Mouse (Mus musculus): ENCODE results near the gene Ppp2r2c. TPM values are rescaled to one million over a fixed set of nuclear protein-coding genes. Genes with fewer than 3 reads are reported as not detected.
"Not testable (repeated sequence)": the region's sequence is repeated elsewhere in the genome, so short reads cannot be mapped to it uniquely, and the experiment has no call there.

Gene Ppp2r2c
- polyA plus RNA-seq, 1 experiment from 2014 or later: 12.2 TPM

- not testable (repeated sequence) for H3K4me2 ChIP-seq (replicated peaks); ATAC-seq; H3K27ac ChIP-seq; H3K4me3 ChIP-seq (replicated peaks); H3K27me3 ChIP-seq; H3K9me3 ChIP-seq; H3K36me3 ChIP-seq; H3K9ac ChIP-seq (replicated peaks)
- 79% methylated on average over 2 of the region's 2 CpGs for WGBS
- peaks cover 17% of the 10 kb centered on the region for H3K4me1 ChIP-seq (replicated peaks)
Observed at GRCm38 (mm10) chr5:36938991-36939390, 70.7 kb downstream of the Ppp2r2c start.

GRCm38 (mm10) chr5:36942446-36942845 is 74.1 kb downstream of the Ppp2r2c start:
- Histone ChIP-seq H3K9me3 (no peaks in the 10 kb centered on the region), H3K27me3 (no peaks in the 10 kb centered on the region), H3K27ac (no peak overlapping the region), H3K4me3 (replicated peaks) (no peak overlapping the region), H3K4me2 (replicated peaks) (no peak overlapping the region), H3K36me3 (no peaks in the 10 kb centered on the region), H3K4me1 (replicated peaks) (peaks cover 17% of the 10 kb centered on the region), H3K9ac (replicated peaks) (no peak overlapping the region)
- 96% methylated on average over 2 of the region's 2 CpGs for WGBS
- no peak for ATAC-seq

GRCm38 (mm10) chr5:36944552-36944951 is 76.2 kb downstream of the Ppp2r2c start:
- Histone ChIP-seq H3K27ac (peak overlapping the region; percentile 75), H3K4me1 (replicated peaks) (peaks cover 17% of the 10 kb centered on the region), H3K4me2 (replicated peaks) (no peak overlapping the region), H3K9me3 (no peaks in the 10 kb centered on the region), H3K27me3 (0 out of 2 replicates have a peak, but pooled peaks cover 9% of the 10 kb centered on the region), H3K4me3 (replicated peaks) (no peak overlapping the region), H3K36me3 (no peaks in the 10 kb centered on the region), H3K9ac (replicated peaks) (no peak overlapping the region)
- ATAC-seq: no peak
- 74% methylated on average over 5 of the region's 5 CpGs for WGBS

DNA sequence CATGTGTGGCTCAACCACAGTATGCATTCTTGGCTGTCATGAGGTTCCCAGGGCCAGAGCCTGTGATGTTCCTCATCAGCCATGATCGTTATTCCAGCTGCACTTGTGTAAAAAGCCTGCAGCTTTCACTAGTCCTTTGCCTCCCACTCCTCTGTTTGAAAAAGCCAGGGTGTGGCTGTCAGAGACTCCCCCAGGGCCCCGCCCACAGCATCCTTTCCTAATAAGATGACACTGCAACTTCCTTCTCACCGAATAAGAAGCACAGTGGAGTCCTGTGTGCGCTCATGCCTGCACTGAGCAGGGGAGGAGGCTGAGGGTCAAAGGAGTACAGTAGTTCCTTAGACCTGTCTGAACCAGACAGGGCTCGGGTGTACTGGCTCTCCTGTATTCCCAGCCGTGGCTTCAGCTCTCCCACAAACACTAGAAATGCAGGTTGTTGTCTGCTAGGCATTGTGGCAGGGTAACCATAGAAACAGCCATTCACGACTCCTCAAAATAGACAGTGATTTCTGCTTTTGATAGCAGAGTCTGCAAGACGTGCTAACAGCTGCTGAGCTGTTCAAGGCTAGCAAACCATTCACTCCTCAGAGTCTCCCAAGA is 76.9 kb downstream of the Ppp2r2c start:
- WGBS: 34% methylated on average over 8 of the region's 8 CpGs
- H3K27me3 ChIP-seq: 0 out of 2 replicates have a peak, but pooled peaks cover 9% of the 10 kb centered on the region
- no peaks in the 10 kb centered on the region for H3K36me3 ChIP-seq
- peaks cover 17% of the 10 kb centered on the region for H3K4me1 ChIP-seq (replicated peaks)
- peak overlapping the region; percentile 75 for H3K27ac ChIP-seq
- H3K4me3 ChIP-seq (replicated peaks): no peak overlapping the region
- H3K4me2 ChIP-seq (replicated peaks): no peak overlapping the region
- H3K9me3 ChIP-seq: no peaks in the 10 kb centered on the region
- 0 out of 2 replicates have a peak overlapping the region, but pooled peaks have one; percentile 29 for H3K9ac ChIP-seq (replicated peaks)
- peak; percentile 49 for ATAC-seq

DNA sequence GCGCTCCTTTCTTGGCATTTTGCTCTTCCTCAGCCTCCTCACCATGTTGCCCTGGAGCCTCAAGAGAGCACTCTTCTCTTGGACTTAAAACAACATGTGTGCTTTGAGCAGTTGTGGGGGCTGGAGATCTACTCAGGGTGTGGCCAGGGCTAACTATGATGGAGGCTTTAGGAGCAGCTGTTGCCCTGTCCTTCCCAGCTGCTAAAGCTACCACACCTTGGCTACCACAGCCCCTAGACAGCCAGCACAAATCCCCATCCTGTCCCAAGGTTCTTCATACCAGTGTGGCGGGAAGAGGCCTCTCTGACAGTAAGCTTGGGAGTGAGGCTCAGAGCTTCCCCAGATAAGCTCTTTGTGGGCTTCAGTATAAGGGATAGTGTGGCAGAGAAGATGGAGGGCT is 77.4 kb downstream of the Ppp2r2c start:
- ATAC-seq: no peak
- Histone ChIP-seq H3K4me1 (replicated peaks) (peaks cover 17% of the 10 kb centered on the region), H3K36me3 (no peaks in the 10 kb centered on the region), H3K27ac (peak overlapping the region; percentile 75), H3K27me3 (0 out of 2 replicates have a peak, but pooled peaks cover 9% of the 10 kb centered on the region), H3K9ac (replicated peaks) (no peak overlapping the region), H3K4me3 (replicated peaks) (no peak overlapping the region), H3K4me2 (replicated peaks) (no peak overlapping the region), H3K9me3 (no peaks in the 10 kb centered on the region)
- 76% methylated on average over 2 of the region's 2 CpGs for WGBS

GRCm38 (mm10) chr5:36946445-36946844 is 78.1 kb downstream of the Ppp2r2c start:
- Histone ChIP-seq H3K4me3 (replicated peaks) (no peak overlapping the region), H3K4me1 (replicated peaks) (peaks cover 17% of the 10 kb centered on the region), H3K27me3 (0 out of 2 replicates have a peak, but pooled peaks cover 9% of the 10 kb centered on the region), H3K27ac (no peak overlapping the region), H3K9me3 (no peaks in the 10 kb centered on the region), H3K36me3 (no peaks in the 10 kb centered on the region), H3K4me2 (replicated peaks) (no peak overlapping the region), H3K9ac (replicated peaks) (no peak overlapping the region)
- 11% methylated on average over 5 of the region's 5 CpGs for WGBS
- ATAC-seq: no peak

GRCm38 (mm10) chr5:36948831-36949230 is 80.5 kb downstream of the Ppp2r2c start:
- H3K27me3 ChIP-seq: 0 out of 2 replicates have a peak, but pooled peaks cover 9% of the 10 kb centered on the region
- H3K4me3 ChIP-seq (replicated peaks): no peak overlapping the region
- H3K36me3 ChIP-seq: no peaks in the 10 kb centered on the region
- H3K9me3 ChIP-seq: no peaks in the 10 kb centered on the region
- H3K9ac ChIP-seq (replicated peaks): no peak overlapping the region
- peak; percentile 61 for ATAC-seq
- H3K27ac ChIP-seq: no peak overlapping the region
- WGBS: 11% methylated on average over 3 of the region's 3 CpGs
- H3K4me1 ChIP-seq (replicated peaks): peaks cover 17% of the 10 kb centered on the region
- H3K4me2 ChIP-seq (replicated peaks): no peak overlapping the region

- WGBS: 64% methylated on average over 2 of the region's 2 CpGs
- H3K27ac ChIP-seq: no peak overlapping the region
- no peak overlapping the region for H3K4me3 ChIP-seq (replicated peaks)
- no peaks in the 10 kb centered on the region for H3K9me3 ChIP-seq
- 0 out of 2 replicates have a peak, but pooled peaks cover 9% of the 10 kb centered on the region for H3K27me3 ChIP-seq
- no peak overlapping the region for H3K4me2 ChIP-seq (replicated peaks)
- ATAC-seq: no peak
- no peak overlapping the region for H3K9ac ChIP-seq (replicated peaks)
- no peaks in the 10 kb centered on the region for H3K36me3 ChIP-seq
- peaks cover 6% of the 10 kb centered on the region for H3K4me1 ChIP-seq (replicated peaks)
Observed at GRCm38 (mm10) chr5:36950871-36951270, 82.6 kb downstream of the Ppp2r2c start.

GRCm38 (mm10) chr5:36952311-36952710 is 84.0 kb downstream of the Ppp2r2c start:
- H3K27ac ChIP-seq: no peak overlapping the region
- H3K36me3 ChIP-seq: no peaks in the 10 kb centered on the region
- no peak overlapping the region for H3K4me2 ChIP-seq (replicated peaks)
- 93% methylated on average over 15 of the region's 15 CpGs for WGBS
- ATAC-seq: no peak
- H3K4me3 ChIP-seq (replicated peaks): no peak overlapping the region
- no peaks in the 10 kb centered on the region for H3K9me3 ChIP-seq
- H3K27me3 ChIP-seq: 0 out of 2 replicates have a peak, but pooled peaks cover 9% of the 10 kb centered on the region
- no peaks in the 10 kb centered on the region for H3K4me1 ChIP-seq (replicated peaks)
- no peak overlapping the region for H3K9ac ChIP-seq (replicated peaks)

DNA sequence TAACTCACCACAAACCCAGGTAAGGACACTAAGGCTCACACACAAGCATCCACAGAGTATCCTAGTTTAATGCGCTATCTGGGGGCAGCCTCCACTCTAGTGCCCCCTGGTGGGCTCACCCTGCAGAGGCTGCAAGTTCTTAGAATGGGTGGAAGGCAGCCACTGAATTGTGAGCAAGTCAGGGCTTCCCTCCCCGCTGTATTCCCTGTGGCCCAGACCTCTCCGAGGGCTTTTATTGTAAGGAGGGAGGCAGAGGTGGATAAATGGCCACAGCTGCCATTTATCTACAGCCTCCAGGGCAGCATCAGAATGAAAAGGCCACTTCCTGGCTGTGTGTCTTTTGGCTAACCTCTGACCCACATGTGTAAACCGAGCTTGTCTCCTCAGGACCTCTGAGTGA is 87.1 kb downstream of the Ppp2r2c start:
- WGBS: 34% methylated on average over 4 of the region's 4 CpGs
- ATAC-seq: no peak

GRCm38 (mm10) chr5:36958837-36959236 is 90.5 kb downstream of the Ppp2r2c start:
- Histone ChIP-seq H3K4me1 (replicated peaks) (peaks cover 22% of the 10 kb centered on the region), H3K27me3 (no peaks in the 10 kb centered on the region), H3K4me2 (replicated peaks) (no peak overlapping the region), H3K9me3 (no peaks in the 10 kb centered on the region), H3K9ac (replicated peaks) (no peak overlapping the region), H3K36me3 (no peaks in the 10 kb centered on the region), H3K4me3 (replicated peaks) (no peak overlapping the region), H3K27ac (no peak overlapping the region)
- 32% methylated on average over 5 of the region's 5 CpGs for WGBS
- ATAC-seq: peak; percentile 27; the same call in 1 of the 2 replicates

More for the DNA sequence above, 87.1 kb downstream of the Ppp2r2c start:
- no peak overlapping the region for H3K4me2 ChIP-seq (replicated peaks)
- H3K9ac ChIP-seq (replicated peaks): no peak overlapping the region
- no peak overlapping the region for H3K4me3 ChIP-seq (replicated peaks)
- no peaks in the 10 kb centered on the region for H3K9me3 ChIP-seq
- no peaks in the 10 kb centered on the region for H3K27me3 ChIP-seq
- H3K27ac ChIP-seq: no peak overlapping the region
- H3K4me1 ChIP-seq (replicated peaks): peaks cover 9% of the 10 kb centered on the region
- H3K36me3 ChIP-seq: no peaks in the 10 kb centered on the region

GRCm38 (mm10) chr5:36960501-36960900 is 92.2 kb downstream of the Ppp2r2c start:
- Histone ChIP-seq H3K27ac (peak overlapping the region; percentile 14; the same call in 1 of the 2 replicates), H3K9ac (replicated peaks) (no peak overlapping the region), H3K4me2 (replicated peaks) (no peak overlapping the region), H3K36me3 (peaks cover 4% of the 10 kb centered on the region; the same call in 1 of the 2 replicates), H3K4me1 (replicated peaks) (peaks cover 22% of the 10 kb centered on the region), H3K27me3 (no peaks in the 10 kb centered on the region), H3K4me3 (replicated peaks) (no peak overlapping the region), H3K9me3 (no peaks in the 10 kb centered on the region)
- ATAC-seq: peak; percentile 75
- 12% methylated on average over 5 of the region's 5 CpGs for WGBS

- 89% methylated on average over 8 of the region's 8 CpGs for WGBS
- no peak overlapping the region for H3K4me3 ChIP-seq (replicated peaks)
- no peaks in the 10 kb centered on the region for H3K4me1 ChIP-seq (replicated peaks)
- no peak overlapping the region for H3K9ac ChIP-seq (replicated peaks)
- peaks cover 44% of the 10 kb centered on the region for H3K36me3 ChIP-seq
- ATAC-seq: no peak
- no peak overlapping the region for H3K4me2 ChIP-seq (replicated peaks)
- no peak overlapping the region for H3K27ac ChIP-seq
- H3K27me3 ChIP-seq: no peaks in the 10 kb centered on the region
- no peaks in the 10 kb centered on the region for H3K9me3 ChIP-seq
Observed at GRCm38 (mm10) chr5:36971587-36971986, 103.3 kb downstream of the Ppp2r2c start.

Measured in midbrain, embryonic 13.5 days (tissue).